Mouse (Mus musculus): ENCODE results near the gene Abca13. TPM values are rescaled to one million over a fixed set of nuclear protein-coding genes. Genes with fewer than 3 reads are reported as not detected.

Abca13 gene
- total and polyA plus RNA-seq, 3 experiments = 0.22 TPM; not detected in 2

DNA sequence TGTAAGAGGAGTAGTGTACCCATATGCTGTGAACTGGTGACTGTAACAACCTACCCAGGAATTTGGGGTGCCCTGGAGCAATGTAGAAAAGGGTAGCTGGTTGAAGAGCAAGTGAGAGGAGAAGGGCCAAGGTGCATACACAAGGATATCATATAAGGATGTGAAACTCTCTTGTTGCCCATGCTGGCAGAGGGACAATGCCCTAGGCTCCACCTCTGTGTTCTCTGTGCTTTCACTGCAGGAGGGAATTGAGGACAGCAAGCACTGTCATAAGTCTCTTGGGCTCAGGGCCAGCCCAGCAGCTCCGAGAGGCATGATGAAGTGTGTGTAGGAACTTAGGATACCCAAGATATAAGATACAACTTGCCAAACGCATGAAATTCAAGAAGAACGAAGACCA is 225.2 kb downstream of the Abca13 start:
- ATAC-seq (ENCODE audit: extremely low read depth, insufficient number of reproducible peaks, low FRiP score, poor library complexity, severe bottlenecking) (no peak), DNase-seq (ENCODE audit: low spot score) (no peak)
- TF ChIP-seq GATA1 (IDR thresholded peaks at IDR 0.05; ENCODE audit: borderline replicate concordance, low read length) (no peak), POLR2AphosphoS5 (IDR thresholded peaks at IDR 0.05; ENCODE audit: insufficient replicate concordance, low read depth, low read length) (no peak), CTCF (IDR thresholded peaks at IDR 0.05; ENCODE audit: low read depth, low read length) (no peak), TAL1 (conservative IDR thresholded peaks at IDR 0.05; ENCODE audit: low read depth, low read length) (no peak), GATA2 (IDR thresholded peaks at IDR 0.05; ENCODE audit: borderline replicate concordance, low read depth, low read length) (no peak)
- Histone ChIP-seq H3K27me3 (ENCODE audit: insufficient read depth, low read length) (no peaks in the 10 kb centered on the region), H3K4me3 (ENCODE audit: low read depth, low read length) (no peak overlapping the region), H3K4me1 (ENCODE audit: insufficient read depth, low read depth, low read length) (no peaks in the 10 kb centered on the region), H3K9me3 (replicated peaks) (no peaks in the 10 kb centered on the region), H3K36me3 (replicated peaks) (no peaks in the 10 kb centered on the region)

DNA sequence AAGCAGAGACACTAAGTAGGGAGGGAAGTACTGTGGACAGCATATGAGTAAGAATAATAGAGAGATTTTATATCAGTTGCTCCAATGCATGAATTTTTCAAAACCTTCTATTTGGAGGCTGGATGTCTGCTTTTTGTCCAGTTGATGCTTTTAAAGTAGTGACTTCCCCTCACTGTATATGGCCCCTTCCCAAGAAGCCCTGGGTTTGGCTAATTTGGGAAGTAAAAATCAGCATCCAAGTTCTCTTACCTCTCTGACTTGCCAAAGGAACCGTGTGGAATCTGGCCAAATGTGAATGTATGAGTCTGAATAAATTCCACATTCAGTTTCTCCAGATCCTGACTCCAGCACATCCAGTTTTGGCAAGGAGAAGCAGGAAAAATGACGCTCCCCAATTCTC is 228.5 kb downstream of the Abca13 start:
- no peak overlapping the region for H3K4me3 ChIP-seq (ENCODE audit: low read depth, low read length)
- TF ChIP-seq GATA2 (IDR thresholded peaks at IDR 0.05; ENCODE audit: borderline replicate concordance, low read depth, low read length) (no peak), CTCF (IDR thresholded peaks at IDR 0.05; ENCODE audit: low read depth, low read length) (no peak), GATA1 (IDR thresholded peaks at IDR 0.05; ENCODE audit: borderline replicate concordance, low read length) (no peak)
- no peak for ATAC-seq (ENCODE audit: extremely low read depth, insufficient number of reproducible peaks, low FRiP score, poor library complexity, severe bottlenecking)
- no peaks in the 10 kb centered on the region for H3K27me3 ChIP-seq (ENCODE audit: insufficient read depth, low read length)
- no peaks in the 10 kb centered on the region for H3K4me1 ChIP-seq (ENCODE audit: insufficient read depth, low read depth, low read length)
- H3K9me3 ChIP-seq (replicated peaks) = no peaks in the 10 kb centered on the region
- no peak for DNase-seq (ENCODE audit: low spot score)
- H3K36me3 ChIP-seq (replicated peaks) = no peaks in the 10 kb centered on the region

DNA sequence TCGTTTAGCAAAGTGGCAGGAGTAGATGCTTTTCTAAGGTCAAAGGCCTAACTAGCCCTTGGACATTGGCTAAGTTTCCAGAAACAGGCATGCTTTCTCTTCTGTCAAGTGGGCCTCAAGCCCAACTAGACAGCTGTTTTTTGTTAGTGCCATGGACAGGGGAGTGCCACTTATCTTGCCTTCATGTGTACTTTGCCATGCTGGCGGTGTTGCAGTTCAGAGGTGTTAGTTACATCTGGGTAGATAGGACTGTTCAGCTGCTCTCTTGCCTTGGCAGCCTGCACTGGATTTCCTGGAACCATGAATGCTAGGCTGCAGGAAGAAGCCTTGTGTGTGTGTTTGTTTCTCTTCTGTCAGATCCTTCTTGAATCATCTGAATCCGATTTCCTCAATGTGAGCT is 235.7 kb downstream of the Abca13 start:
- no peaks in the 10 kb centered on the region for H3K36me3 ChIP-seq (replicated peaks)
- no peaks in the 10 kb centered on the region for H3K9me3 ChIP-seq (replicated peaks)
- ATAC-seq (ENCODE audit: extremely low read depth, insufficient number of reproducible peaks, low FRiP score, poor library complexity, severe bottlenecking) = no peak
- H3K4me1 ChIP-seq (ENCODE audit: insufficient read depth, low read depth, low read length) = no peaks in the 10 kb centered on the region
- H3K4me3 ChIP-seq (ENCODE audit: low read depth, low read length) = no peak overlapping the region
- TF ChIP-seq GATA2 (IDR thresholded peaks at IDR 0.05; ENCODE audit: borderline replicate concordance, low read depth, low read length) (no peak), CTCF (IDR thresholded peaks at IDR 0.05; ENCODE audit: low read depth, low read length) (no peak), TAL1 (conservative IDR thresholded peaks at IDR 0.05; ENCODE audit: low read depth, low read length) (no peak), GATA1 (IDR thresholded peaks at IDR 0.05; ENCODE audit: borderline replicate concordance, low read length) (no peak), POLR2AphosphoS5 (IDR thresholded peaks at IDR 0.05; ENCODE audit: insufficient replicate concordance, low read depth, low read length) (no peak)
- H3K27me3 ChIP-seq (ENCODE audit: insufficient read depth, low read length) = no peaks in the 10 kb centered on the region
- DNase-seq (ENCODE audit: low spot score) = no peak

DNA sequence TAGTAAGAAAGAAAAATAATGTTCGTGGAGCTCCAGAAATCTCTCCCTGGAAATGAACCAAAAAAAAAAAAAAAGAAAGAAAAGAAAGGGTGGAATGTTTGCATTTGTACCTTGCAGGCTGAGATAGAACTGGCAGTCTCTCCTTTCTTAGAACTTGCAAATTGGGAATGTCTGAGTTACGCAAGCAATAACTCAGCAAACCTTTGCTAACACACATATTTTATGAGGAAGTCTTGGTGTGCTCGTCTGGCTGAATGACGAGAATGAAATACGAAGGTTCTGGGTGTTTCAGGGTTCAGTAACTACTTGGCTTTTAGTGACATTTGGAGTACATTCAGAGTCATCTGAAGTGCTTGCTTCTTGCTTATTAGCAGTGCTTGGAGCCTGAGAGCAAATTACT is 241.1 kb downstream of the Abca13 start:
- no peaks in the 10 kb centered on the region for H3K9me3 ChIP-seq (replicated peaks)
- no peak for DNase-seq (ENCODE audit: low spot score)
- no peaks in the 10 kb centered on the region for H3K36me3 ChIP-seq (replicated peaks)
- TF ChIP-seq TAL1 (conservative IDR thresholded peaks at IDR 0.05; ENCODE audit: low read depth, low read length) (no peak), CTCF (IDR thresholded peaks at IDR 0.05; ENCODE audit: low read depth, low read length) (no peak), POLR2AphosphoS5 (IDR thresholded peaks at IDR 0.05; ENCODE audit: insufficient replicate concordance, low read depth, low read length) (no peak), GATA2 (IDR thresholded peaks at IDR 0.05; ENCODE audit: borderline replicate concordance, low read depth, low read length) (no peak), GATA1 (IDR thresholded peaks at IDR 0.05; ENCODE audit: borderline replicate concordance, low read length) (no peak)
- no peaks in the 10 kb centered on the region for H3K27me3 ChIP-seq (ENCODE audit: insufficient read depth, low read length)
- no peaks in the 10 kb centered on the region for H3K4me1 ChIP-seq (ENCODE audit: insufficient read depth, low read depth, low read length)
- H3K4me3 ChIP-seq (ENCODE audit: low read depth, low read length) = no peak overlapping the region
- ATAC-seq (ENCODE audit: extremely low read depth, insufficient number of reproducible peaks, low FRiP score, poor library complexity, severe bottlenecking) = no peak

DNA sequence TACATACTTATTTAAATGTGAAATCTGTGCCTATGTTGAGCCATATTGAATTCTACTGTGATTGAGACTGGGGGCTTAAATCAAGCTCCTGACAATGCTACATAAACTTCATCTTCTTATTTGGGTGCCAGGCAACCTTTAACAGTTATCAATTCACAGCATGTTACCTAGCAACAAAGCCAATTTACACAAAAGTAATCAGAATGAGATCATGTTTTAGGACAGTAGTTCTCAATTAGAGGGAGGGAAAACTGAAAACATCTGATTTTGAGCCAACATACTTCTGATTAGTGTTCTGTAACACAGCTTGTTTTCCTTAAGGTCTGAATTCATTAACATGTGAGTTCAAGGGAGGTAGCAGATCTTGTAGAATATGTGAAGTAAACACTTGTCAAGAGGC is 244.9 kb downstream of the Abca13 start:
- DNase-seq (ENCODE audit: low spot score) (no peak), ATAC-seq (ENCODE audit: extremely low read depth, insufficient number of reproducible peaks, low FRiP score, poor library complexity, severe bottlenecking) (no peak)
- no peaks in the 10 kb centered on the region for H3K27me3 ChIP-seq (ENCODE audit: insufficient read depth, low read length)
- H3K4me3 ChIP-seq (ENCODE audit: low read depth, low read length) = no peak overlapping the region
- H3K36me3 ChIP-seq (replicated peaks) = no peaks in the 10 kb centered on the region
- H3K9me3 ChIP-seq (replicated peaks) = no peaks in the 10 kb centered on the region
- no peak for TF ChIP-seq GATA1 (IDR thresholded peaks at IDR 0.05; ENCODE audit: borderline replicate concordance, low read length)
- TF ChIP-seq CTCF (IDR thresholded peaks at IDR 0.05; ENCODE audit: low read depth, low read length) = no peak
- TF ChIP-seq POLR2AphosphoS5 (IDR thresholded peaks at IDR 0.05; ENCODE audit: insufficient replicate concordance, low read depth, low read length) = no peak
- no peak for TF ChIP-seq GATA2 (IDR thresholded peaks at IDR 0.05; ENCODE audit: borderline replicate concordance, low read depth, low read length)
- TF ChIP-seq TAL1 (conservative IDR thresholded peaks at IDR 0.05; ENCODE audit: low read depth, low read length) = no peak
- H3K4me1 ChIP-seq (ENCODE audit: insufficient read depth, low read depth, low read length) = no peaks in the 10 kb centered on the region

DNA sequence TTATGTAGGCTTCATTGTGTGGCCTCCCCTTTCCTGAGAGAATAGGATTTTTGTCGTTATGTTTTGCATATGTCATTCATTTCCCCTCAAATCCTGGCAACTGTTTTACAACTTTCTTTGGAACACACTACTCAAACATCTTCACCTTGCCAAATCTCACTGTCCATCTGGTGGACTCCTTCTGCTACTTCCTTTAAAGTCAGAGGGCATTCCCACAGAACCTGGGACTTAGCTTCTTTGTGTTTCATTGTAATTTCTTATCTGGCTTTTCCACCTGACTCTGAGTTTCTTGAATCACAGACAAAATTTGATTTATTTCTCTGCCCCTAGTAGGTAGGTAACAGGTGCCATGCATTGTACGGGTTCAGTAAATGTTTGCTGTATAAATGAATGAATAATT is 248.0 kb downstream of the Abca13 start:
- ATAC-seq (ENCODE audit: extremely low read depth, insufficient number of reproducible peaks, low FRiP score, poor library complexity, severe bottlenecking) (no peak), DNase-seq (ENCODE audit: low spot score) (no peak)
- H3K9me3 ChIP-seq (replicated peaks) = no peaks in the 10 kb centered on the region
- no peaks in the 10 kb centered on the region for H3K4me1 ChIP-seq (ENCODE audit: insufficient read depth, low read depth, low read length)
- no peak overlapping the region for H3K4me3 ChIP-seq (ENCODE audit: low read depth, low read length)
- no peaks in the 10 kb centered on the region for H3K27me3 ChIP-seq (ENCODE audit: insufficient read depth, low read length)
- no peak for TF ChIP-seq POLR2AphosphoS5 (IDR thresholded peaks at IDR 0.05; ENCODE audit: insufficient replicate concordance, low read depth, low read length)
- TF ChIP-seq GATA1 (IDR thresholded peaks at IDR 0.05; ENCODE audit: borderline replicate concordance, low read length) = no peak
- no peak for TF ChIP-seq CTCF (IDR thresholded peaks at IDR 0.05; ENCODE audit: low read depth, low read length)
- TF ChIP-seq GATA2 (IDR thresholded peaks at IDR 0.05; ENCODE audit: borderline replicate concordance, low read depth, low read length) = no peak
- TF ChIP-seq TAL1 (conservative IDR thresholded peaks at IDR 0.05; ENCODE audit: low read depth, low read length) = no peak
- no peaks in the 10 kb centered on the region for H3K36me3 ChIP-seq (replicated peaks)

DNA sequence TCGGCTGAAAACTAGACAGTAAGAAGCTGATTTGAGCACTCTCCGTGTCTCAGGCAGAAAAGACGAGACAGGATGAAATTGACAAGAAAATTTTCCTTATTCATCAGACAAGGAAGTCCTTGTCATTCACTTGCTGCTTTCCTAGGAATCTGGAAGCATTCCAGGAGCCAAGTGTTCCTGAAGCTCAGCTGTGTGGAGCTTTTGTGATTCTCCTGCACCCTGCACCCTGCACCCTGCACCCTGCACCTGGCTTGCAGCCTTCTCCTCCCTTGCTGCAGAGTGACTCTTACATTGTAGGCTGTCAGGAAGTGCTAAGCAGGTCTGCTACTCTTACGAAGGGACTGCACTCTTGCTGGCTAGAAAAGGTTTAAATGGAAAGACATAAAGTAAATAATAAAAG is 249.4 kb downstream of the Abca13 start:
- Histone ChIP-seq H3K4me3 (ENCODE audit: low read depth, low read length) (no peak overlapping the region), H3K4me1 (ENCODE audit: insufficient read depth, low read depth, low read length) (no peaks in the 10 kb centered on the region), H3K36me3 (replicated peaks) (no peaks in the 10 kb centered on the region), H3K27me3 (ENCODE audit: insufficient read depth, low read length) (no peaks in the 10 kb centered on the region), H3K9me3 (replicated peaks) (no peaks in the 10 kb centered on the region)
- ATAC-seq (ENCODE audit: extremely low read depth, insufficient number of reproducible peaks, low FRiP score, poor library complexity, severe bottlenecking) (no peak), DNase-seq (ENCODE audit: low spot score) (no peak)
- no peak for TF ChIP-seq GATA2 (IDR thresholded peaks at IDR 0.05; ENCODE audit: borderline replicate concordance, low read depth, low read length)

Data from G1E (cell line).